ENCODE assay signal across 20 mouse cellular contexts in genomic region chr3:61049976-61050672, GRCm38 (mm10). TPM values are rescaled to one million over a fixed set of nuclear protein-coding genes. Genes with fewer than 3 reads are reported as not detected.
A peak's percentile ranks its signal among the peaks of the same experiment; 100 is the strongest.
DNase-seq lines count a peak whose midpoint lies in the region; ATAC-seq and TF ChIP-seq lines count a peak whose summit lies in the region.
"Had no signal": no experiment of that assay in that cellular context is flagged by ENCODE, and none has a peak within 500 bp of the region (broad histone marks: within the 10 kb centered on the region; RNA-seq: fewer than 3 reads in every experiment).

No protein-coding gene starts in this region.

- no peaks in the 10 kb centered on the region for H3K27me3 ChIP-seq in forebrain, embryonic 16.5 days (replicated peaks; ENCODE audit: control insufficient read depth, insufficient read depth, low read length)
- no peaks in the 10 kb centered on the region for H3K27me3 ChIP-seq in forebrain, postnatal 0 days (ENCODE audit: insufficient read depth, low read length)
- H3K27me3 ChIP-seq in neural tube, embryonic 13.5 days, result no peaks in the 10 kb centered on the region
- H3K27me3 ChIP-seq in neural tube, embryonic 15.5 days (replicated peaks), result no peaks in the 10 kb centered on the region
- no peaks in the 10 kb centered on the region for H3K27me3 ChIP-seq in midbrain, postnatal 0 days (ENCODE audit: insufficient read depth, low read length)
- H3K27me3 ChIP-seq: stomach, embryonic 15.5 days had no signal

- DNase-seq in cerebellum, adult 11-12 months, result peak; percentile 8
- DNase-seq in cerebellum, adult 8-10 months, result no peak
- no peak for DNase-seq in forebrain, postnatal 0 days
- peak; percentile 65 for DNase-seq in midbrain, postnatal 0 days (ENCODE audit: low spot score)
- no peak for DNase-seq in urinary bladder, postnatal 25 days (ENCODE audit: low spot score)
- DNase-seq: adrenal gland, postnatal 25 days; gastrocnemius, adult 2 months; kidney, adult 2 months; kidney, postnatal 25 days; liver; lung, postnatal 14 days; right cerebral cortex, postnatal 25 days; thymus, adult 18-20 months; thymus, postnatal 4 days had no signal

- no peak overlapping the region for H3K9ac ChIP-seq in forebrain, embryonic 16.5 days (replicated peaks; ENCODE audit: low read depth, low read length)
- no peak overlapping the region for H3K9ac ChIP-seq in forebrain, postnatal 0 days
- no peak overlapping the region for H3K9ac ChIP-seq in neural tube, embryonic 13.5 days
- H3K9ac ChIP-seq in neural tube, embryonic 15.5 days (replicated peaks), result no peak overlapping the region
- no peak overlapping the region for H3K9ac ChIP-seq in midbrain, postnatal 0 days (replicated peaks; ENCODE audit: low read length, poor library complexity, severe bottlenecking)
- H3K9ac ChIP-seq: stomach, embryonic 15.5 days had no signal

- no peaks in the 10 kb centered on the region for H3K4me1 ChIP-seq in forebrain, embryonic 16.5 days (replicated peaks; ENCODE audit: control insufficient read depth, insufficient read depth, low read length)
- H3K4me1 ChIP-seq in forebrain, postnatal 0 days (ENCODE audit: insufficient read depth), result no peaks in the 10 kb centered on the region
- H3K4me1 ChIP-seq in neural tube, embryonic 13.5 days (replicated peaks), result no peaks in the 10 kb centered on the region
- no peaks in the 10 kb centered on the region for H3K4me1 ChIP-seq in neural tube, embryonic 15.5 days
- no peaks in the 10 kb centered on the region for H3K4me1 ChIP-seq in midbrain, postnatal 0 days (ENCODE audit: insufficient read depth, low read length)
- H3K4me1 ChIP-seq: heart, embryonic 10.5 days; stomach, embryonic 15.5 days had no signal

- H3K9me3 ChIP-seq in forebrain, embryonic 16.5 days (ENCODE audit: control insufficient read depth, low read length), result no peaks in the 10 kb centered on the region
- H3K9me3 ChIP-seq in forebrain, postnatal 0 days (ENCODE audit: low read length), result no peaks in the 10 kb centered on the region
- H3K9me3 ChIP-seq in neural tube, embryonic 13.5 days, result no peaks in the 10 kb centered on the region
- no peaks in the 10 kb centered on the region for H3K9me3 ChIP-seq in neural tube, embryonic 15.5 days (replicated peaks)
- no peaks in the 10 kb centered on the region for H3K9me3 ChIP-seq in midbrain, postnatal 0 days (ENCODE audit: low read length)
- H3K9me3 ChIP-seq: heart, embryonic 10.5 days; stomach, embryonic 15.5 days had no signal

- WGBS in forebrain, embryonic 16.5 days, result 30% methylated on average over 3 of the region's 3 CpGs
- 36% methylated on average over 3 of the region's 3 CpGs for WGBS in forebrain, postnatal 0 days
- WGBS in neural tube, embryonic 13.5 days, result 68% methylated on average over 3 of the region's 3 CpGs
- WGBS in neural tube, embryonic 15.5 days, result 62% methylated on average over 3 of the region's 3 CpGs
- 63% methylated on average over 3 of the region's 3 CpGs for WGBS in midbrain, postnatal 0 days

- H3K27ac ChIP-seq in forebrain, embryonic 16.5 days (ENCODE audit: low read length), result no peak overlapping the region
- H3K27ac ChIP-seq in forebrain, postnatal 0 days (ENCODE audit: low read depth, low read length), result no peak overlapping the region
- no peak overlapping the region for H3K27ac ChIP-seq in neural tube, embryonic 13.5 days (replicated peaks)
- H3K27ac ChIP-seq in neural tube, embryonic 15.5 days (replicated peaks), result no peak overlapping the region
- H3K27ac ChIP-seq in midbrain, postnatal 0 days (ENCODE audit: low read depth, low read length), result no peak overlapping the region
- H3K27ac ChIP-seq: gastrocnemius, adult 2 months; heart, embryonic 10.5 days; stomach, embryonic 15.5 days had no signal

- TF ChIP-seq CTCF in forebrain, postnatal 0 days (IDR thresholded peaks at IDR 0.05; ENCODE audit: low read depth), result no peak
- no peak for TF ChIP-seq CTCF in midbrain, postnatal 0 days (IDR thresholded peaks at IDR 0.05)

- no peak overlapping the region for H3K4me2 ChIP-seq in forebrain, embryonic 16.5 days (ENCODE audit: low read length)
- H3K4me2 ChIP-seq in forebrain, postnatal 0 days (ENCODE audit: low read depth), result no peak overlapping the region
- no peak overlapping the region for H3K4me2 ChIP-seq in neural tube, embryonic 13.5 days
- H3K4me2 ChIP-seq in neural tube, embryonic 15.5 days, result no peak overlapping the region
- H3K4me2 ChIP-seq in midbrain, postnatal 0 days (ENCODE audit: low read depth, low read length, poor library complexity, severe bottlenecking), result no peak overlapping the region
- H3K4me2 ChIP-seq: stomach, embryonic 15.5 days had no signal

- H3K4me3 ChIP-seq in forebrain, embryonic 16.5 days (replicated peaks; ENCODE audit: low read length), result no peak overlapping the region
- H3K4me3 ChIP-seq in forebrain, postnatal 0 days (ENCODE audit: low read depth, low read length), result no peak overlapping the region
- no peak overlapping the region for H3K4me3 ChIP-seq in neural tube, embryonic 13.5 days
- no peak overlapping the region for H3K4me3 ChIP-seq in neural tube, embryonic 15.5 days (replicated peaks)
- H3K4me3 ChIP-seq in midbrain, postnatal 0 days (ENCODE audit: low read depth, low read length), result no peak overlapping the region
- H3K4me3 ChIP-seq: gastrocnemius, adult 2 months; heart, embryonic 10.5 days; stomach, embryonic 15.5 days had no signal

- ATAC-seq in forebrain, embryonic 16.5 days, result peak; percentile 47
- ATAC-seq in forebrain, postnatal 0 days, result no peak; the same call in 1 of the 2 replicates
- ATAC-seq in neural tube, embryonic 13.5 days (ENCODE audit: low read depth), result peak; percentile 27; the same call in 1 of the 2 replicates
- no peak; the same call in 1 of the 2 replicates for ATAC-seq in neural tube, embryonic 15.5 days (ENCODE audit: low FRiP score)
- no peak; the same call in 1 of the 2 replicates for ATAC-seq in midbrain, postnatal 0 days (ENCODE audit: low FRiP score)
- ATAC-seq: CD4-positive, CD25-positive, alpha-beta regulatory T cell, adult 4 months had no signal

- H3K36me3 ChIP-seq in forebrain, embryonic 16.5 days (ENCODE audit: control insufficient read depth, insufficient read depth), result no peaks in the 10 kb centered on the region
- H3K36me3 ChIP-seq in forebrain, postnatal 0 days (ENCODE audit: insufficient read depth), result no peaks in the 10 kb centered on the region
- H3K36me3 ChIP-seq in neural tube, embryonic 13.5 days, result no peaks in the 10 kb centered on the region
- H3K36me3 ChIP-seq in neural tube, embryonic 15.5 days, result no peaks in the 10 kb centered on the region
- no peaks in the 10 kb centered on the region for H3K36me3 ChIP-seq in midbrain, postnatal 0 days (ENCODE audit: insufficient read depth, low read length)
- H3K36me3 ChIP-seq: heart, embryonic 10.5 days; stomach, embryonic 15.5 days had no signal

RNA-seq across cellular contexts. Expression of gene P2ry1, which starts 47.5 kb away (rescaled TPM):
- 4.5 and 5.2 TPM in 2 replicates for polyA plus RNA-seq in forebrain, embryonic 16.5 days (2015; fragmentation: Nextera tagmentation; extraction: Ambion mirVana)
- total RNA-seq in forebrain, postnatal 0 days (2014; rRNA removed), result 9.9 and 10.0 TPM in 2 replicates
- polyA plus RNA-seq in forebrain, postnatal 0 days (2015; fragmentation: Nextera tagmentation; extraction: Ambion mirVana), result 2.1 and 6.1 TPM in 2 replicates
- 3.1 and 3.5 TPM in 2 replicates for polyA plus RNA-seq in neural tube, embryonic 13.5 days (2015; fragmentation: Nextera tagmentation; extraction: Ambion mirVana)
- polyA plus RNA-seq in neural tube, embryonic 15.5 days (2015; fragmentation: Nextera tagmentation; extraction: Ambion mirVana), result 3.2 and 5.8 TPM in 2 replicates
- total RNA-seq in midbrain, postnatal 0 days (2014; rRNA removed), result 12.7 and 14.7 TPM in 2 replicates
- 3.9 and 5.3 TPM in 2 replicates for polyA plus RNA-seq in midbrain, postnatal 0 days (2015; fragmentation: Nextera tagmentation; extraction: Ambion mirVana)
- polyA plus RNA-seq: CD4-positive, CD25-positive, alpha-beta regulatory T cell, adult 4 months had no signal

Comparison
In these comparisons a context has a peak if more than half of its experiments do, and no peak if none do; other contexts are left out.
1. DNase-seq: peak in cerebellum, adult 11-12 months (single experiment) and midbrain, postnatal 0 days (single experiment); none in cerebellum, adult 8-10 months (single experiment), forebrain, postnatal 0 days (single experiment) and urinary bladder, postnatal 25 days (single experiment).
2. ATAC-seq: peak in forebrain, embryonic 16.5 days (single experiment) and neural tube, embryonic 13.5 days (single experiment); none in forebrain, postnatal 0 days (single experiment), neural tube, embryonic 15.5 days (single experiment) and midbrain, postnatal 0 days (single experiment).